Mouse (Mus musculus) lung, embryonic 15.5 days (tissue): ENCODE data around the gene Itfg1. TPM values are rescaled to one million over a fixed set of nuclear protein-coding genes. Genes with fewer than 3 reads are reported as not detected.
A peak's percentile ranks its signal among the peaks of the same experiment; 100 is the strongest.
"Not testable (repeated sequence)": the region's sequence is repeated elsewhere in the genome, so short reads cannot be mapped to it uniquely, and the experiment has no call there.

Experiments used
- ATAC-seq: fragments of 200-750 bp; cut with Nextera tagmentation; 2 replicates; pipeline ENCODE4 v1.8.0; 2017; ENCODE audit warnings: moderate number of reproducible peaks, borderline replicate concordance; ENCODE audit not compliant: low FRiP score, low TSS enrichment; ENCODE audit errors: extremely low read depth
- H3K27ac ChIP-seq: fragments of 300-500 bp; sonication (generic); 2 replicates; pipeline ENCODE4 v1.5.1; 2015; ENCODE audit warnings: moderate library complexity, mild to moderate bottlenecking, inconsistent platforms
- H3K27me3 ChIP-seq: fragments of 300-500 bp; sonication (generic); 2 replicates; pipeline ENCODE4 v1.6.1; 2015; ENCODE audit warnings: inconsistent platforms
- H3K36me3 ChIP-seq: fragments of 300-500 bp; sonication (generic); 2 replicates; pipeline ENCODE4 v1.6.1; 2015; ENCODE audit warnings: inconsistent platforms
- H3K4me1 ChIP-seq: fragments of 300-500 bp; sonication (generic); 2 replicates; pipeline ENCODE4 v1.6.1; 2015; ENCODE audit warnings: inconsistent platforms
- H3K4me2 ChIP-seq: fragments of 300-500 bp; sonication (generic); 2 replicates; pipeline ENCODE4 v1.6.1; 2015; ENCODE audit warnings: inconsistent platforms, mild to moderate bottlenecking, moderate library complexity
- H3K4me3 ChIP-seq: fragments of 300-500 bp; sonication (generic); 2 replicates; pipeline ENCODE4 v1.5.1; 2015; ENCODE audit warnings: mild to moderate bottlenecking, inconsistent platforms
- H3K9ac ChIP-seq: fragments of 300-500 bp; sonication (generic); 2 replicates; pipeline ENCODE4 v1.6.1; 2015; ENCODE audit warnings: inconsistent platforms
- H3K9me3 ChIP-seq: fragments of 300-500 bp; sonication (generic); 2 replicates; pipeline ENCODE4 v1.6.1; 2016; ENCODE audit warnings: inconsistent platforms
- WGBS: fragments of 180-500 bp; shearing (Covaris S2); methylation state at CpG from one replicate; pipeline ENCODE4 v1.1.7; 2015; 5-methylcytosine and 5-hydroxymethylcytosine counted together
- polyA plus RNA-seq: library from polyadenylated mRNA; unstranded; fragments of >200 nt; fragmentation: Nextera tagmentation; extraction: Ambion mirVana; gene quantifications from 2 replicates; pipeline ENCODE4 v1.2.1, GENCODE M21; 2015

The Itfg1 gene
- 74.0 and 77.4 TPM in 2 replicates for polyA plus RNA-seq

DNA sequence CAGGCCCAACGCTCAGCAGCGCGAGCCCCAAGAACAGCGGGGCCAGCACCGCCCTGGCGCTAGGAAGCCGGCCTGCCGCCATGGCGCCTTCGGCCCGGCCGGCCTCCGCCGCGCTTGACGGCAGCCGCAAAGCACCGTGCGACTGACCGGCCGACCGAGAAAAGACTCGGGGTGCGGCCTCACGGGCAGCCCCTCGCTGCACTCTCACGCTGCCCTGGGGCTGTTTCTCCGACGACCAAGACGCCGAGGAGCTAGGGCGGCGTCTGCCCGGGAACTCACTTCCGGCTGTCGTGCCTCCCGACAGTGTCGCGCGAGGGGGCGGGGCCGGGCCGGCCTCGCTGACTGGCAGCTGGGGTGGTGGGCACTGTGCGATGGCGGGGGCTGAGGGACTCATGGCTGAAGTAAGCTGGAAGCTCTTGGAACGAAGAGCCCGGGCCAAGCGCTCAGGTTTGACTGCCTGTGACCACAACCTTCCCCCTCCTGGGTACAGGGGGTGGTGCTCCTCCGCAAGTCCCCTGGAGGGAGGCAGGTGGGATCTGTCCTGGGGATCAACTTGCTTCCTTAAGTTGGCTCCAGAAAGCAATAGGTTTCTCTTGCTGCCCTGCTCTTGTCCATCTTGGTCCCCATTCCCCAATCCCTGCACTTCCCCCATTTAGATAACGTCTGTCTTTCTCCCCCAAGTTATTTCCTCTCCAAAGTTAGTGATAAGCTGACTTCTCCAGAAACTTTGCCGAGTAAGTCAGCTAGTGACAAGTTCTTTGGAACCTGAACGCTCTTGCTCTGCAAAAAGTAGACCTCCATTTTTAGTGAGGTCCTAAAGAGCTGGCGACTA is at the start of gene Itfg1, which contains the start of gene Phkb:
Itfg1 (minus strand) TSS at position 265 of the 832 bp plus-strand sequence.
Phkb (plus strand) TSS at position 303 of the 832 bp plus-strand sequence.
- WGBS: under 1% methylated on average over 54 of the region's 54 CpGs
- Histone ChIP-seq H3K9me3 (no peaks in the 10 kb centered on the region), H3K9ac (peak within 1 kb of the TSS; percentile 81), H3K36me3 (peaks cover 4% of the 10 kb centered on the region; the same call in 1 of the 2 replicates), H3K4me1 (peaks cover 13% of the 10 kb centered on the region), H3K4me3 (peak within 1 kb of the TSS; percentile 66), H3K27me3 (no peaks in the 10 kb centered on the region), H3K4me2 (peak within 1 kb of the TSS; percentile 73), H3K27ac (peak within 1 kb of the TSS; percentile 94)
- ATAC-seq: peak; percentile 97

- H3K27me3 ChIP-seq: no peaks in the 10 kb centered on the region
- no peak for ATAC-seq
- no peaks in the 10 kb centered on the region for H3K4me1 ChIP-seq
- H3K27ac ChIP-seq: no peak overlapping the region
- no peak overlapping the region for H3K9ac ChIP-seq
- no peaks in the 10 kb centered on the region for H3K9me3 ChIP-seq
- H3K36me3 ChIP-seq: peaks cover 8% of the 10 kb centered on the region; the same call in 1 of the 2 replicates
- 94% methylated on average over 3 of the region's 3 CpGs for WGBS
- no peak overlapping the region for H3K4me3 ChIP-seq
- H3K4me2 ChIP-seq: no peak overlapping the region
Observed at GRCm38 (mm10) chr8:85884811-85885210, 44.1 kb upstream of the Itfg1 start.

- Histone ChIP-seq H3K36me3 (peaks cover 8% of the 10 kb centered on the region; the same call in 1 of the 2 replicates), H3K27ac (no peak overlapping the region), H3K9ac (no peak overlapping the region), H3K4me2 (no peak overlapping the region), H3K4me1 (no peaks in the 10 kb centered on the region), H3K4me3 (no peak overlapping the region), H3K27me3 (no peaks in the 10 kb centered on the region), H3K9me3 (no peaks in the 10 kb centered on the region)
- no peak for ATAC-seq
- WGBS: 88% methylated on average over 7 of the region's 7 CpGs
Observed at GRCm38 (mm10) chr8:85879624-85880023, 38.9 kb upstream of the Itfg1 start.

DNA sequence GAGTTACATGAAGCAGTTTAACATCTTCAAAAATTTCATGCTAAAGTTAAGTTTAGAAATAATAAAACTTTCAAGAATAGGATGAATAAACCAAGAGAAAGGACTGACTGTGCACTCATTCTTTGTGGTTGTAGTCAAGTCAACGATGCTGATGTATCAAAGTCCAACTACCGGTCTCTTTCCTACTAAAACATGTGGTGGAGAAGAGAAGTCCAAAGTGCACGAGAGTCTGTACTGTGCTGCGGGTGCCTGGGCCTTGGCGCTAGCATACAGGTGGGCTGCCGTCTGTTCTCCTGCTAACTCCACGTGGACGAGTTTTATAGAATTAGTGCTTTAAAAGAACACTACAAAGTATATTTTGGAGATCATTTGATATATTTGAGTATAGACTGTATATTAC is 37.3 kb upstream of the Itfg1 start:
- H3K9me3 ChIP-seq: no peaks in the 10 kb centered on the region
- H3K4me3 ChIP-seq: no peak overlapping the region
- H3K36me3 ChIP-seq: peaks cover 8% of the 10 kb centered on the region; the same call in 1 of the 2 replicates
- no peak overlapping the region for H3K27ac ChIP-seq
- no peaks in the 10 kb centered on the region for H3K4me1 ChIP-seq
- H3K9ac ChIP-seq: no peak overlapping the region
- ATAC-seq: no peak
- no peak overlapping the region for H3K4me2 ChIP-seq
- WGBS: 94% methylated on average over 8 of the region's 8 CpGs
- H3K27me3 ChIP-seq: no peaks in the 10 kb centered on the region

GRCm38 (mm10) chr8:85871660-85872059 is 30.9 kb upstream of the Itfg1 start:
- H3K36me3 ChIP-seq: no peaks in the 10 kb centered on the region
- H3K4me1 ChIP-seq: peaks cover 10% of the 10 kb centered on the region
- no peak overlapping the region for H3K27ac ChIP-seq
- peak; percentile 78; the same call in 1 of the 2 replicates for ATAC-seq
- H3K9ac ChIP-seq: no peak overlapping the region
- no peaks in the 10 kb centered on the region for H3K9me3 ChIP-seq
- no peaks in the 10 kb centered on the region for H3K27me3 ChIP-seq
- H3K4me2 ChIP-seq: no peak overlapping the region
- 52% methylated on average over 2 of the region's 2 CpGs for WGBS
- no peak overlapping the region for H3K4me3 ChIP-seq

DNA sequence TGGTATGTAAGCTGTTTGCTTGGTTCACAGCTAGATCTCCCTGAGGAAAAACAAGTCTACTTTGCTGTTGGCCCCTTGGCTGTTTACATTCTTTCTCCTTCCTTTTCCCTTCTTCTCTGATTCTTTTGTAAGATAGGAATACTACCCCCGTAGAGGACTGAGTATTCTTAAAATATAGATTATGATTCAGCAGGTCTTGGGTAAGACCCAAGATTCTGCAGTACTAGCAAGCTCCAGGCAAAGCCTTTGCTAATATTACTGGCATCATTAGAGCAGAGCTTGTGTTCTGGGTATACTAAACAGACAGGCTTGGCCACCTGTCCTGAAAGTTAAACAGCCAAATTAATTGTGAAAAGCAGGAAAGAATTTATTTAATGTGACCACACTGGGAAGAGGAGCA is 21.7 kb upstream of the Itfg1 start:
- Histone ChIP-seq H3K36me3 (no peaks in the 10 kb centered on the region), H3K27me3 (no peaks in the 10 kb centered on the region), H3K9me3 (no peaks in the 10 kb centered on the region), H3K4me1 (no peaks in the 10 kb centered on the region), H3K27ac (no peak overlapping the region), H3K9ac (no peak overlapping the region), H3K4me2 (no peak overlapping the region), H3K4me3 (no peak overlapping the region)
- ATAC-seq: no peak
- WGBS: 56% methylated on average over 1 of the region's 1 CpGs

DNA sequence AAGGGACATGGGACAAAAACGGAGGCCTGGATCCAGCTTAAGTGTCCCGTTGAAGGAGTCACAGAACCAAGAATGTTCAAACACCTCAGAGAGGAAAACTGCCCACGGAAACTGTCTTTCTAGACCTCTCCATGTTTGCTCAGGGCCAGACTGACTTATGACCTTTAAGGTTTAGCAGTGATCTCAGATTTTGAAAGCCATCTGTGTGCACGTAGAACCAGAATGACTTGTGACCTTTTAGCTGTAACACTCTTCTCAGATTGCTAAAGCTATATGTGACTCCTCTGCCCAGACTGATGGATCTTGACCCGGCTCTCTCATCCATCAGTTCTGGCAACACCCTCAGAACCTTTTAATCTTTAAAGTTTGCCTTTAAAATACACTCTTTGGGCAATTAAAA is 19.9 kb upstream of the Itfg1 start:
- Histone ChIP-seq H3K27me3 (no peaks in the 10 kb centered on the region), H3K27ac (no peak overlapping the region), H3K4me2 (no peak overlapping the region), H3K9me3 (no peaks in the 10 kb centered on the region), H3K36me3 (no peaks in the 10 kb centered on the region), H3K9ac (no peak overlapping the region), H3K4me1 (no peaks in the 10 kb centered on the region), H3K4me3 (no peak overlapping the region)
- no peak for ATAC-seq
- whole genome bisulfite sequencing: 37% methylated on average over 5 of the region's 5 CpGs

DNA sequence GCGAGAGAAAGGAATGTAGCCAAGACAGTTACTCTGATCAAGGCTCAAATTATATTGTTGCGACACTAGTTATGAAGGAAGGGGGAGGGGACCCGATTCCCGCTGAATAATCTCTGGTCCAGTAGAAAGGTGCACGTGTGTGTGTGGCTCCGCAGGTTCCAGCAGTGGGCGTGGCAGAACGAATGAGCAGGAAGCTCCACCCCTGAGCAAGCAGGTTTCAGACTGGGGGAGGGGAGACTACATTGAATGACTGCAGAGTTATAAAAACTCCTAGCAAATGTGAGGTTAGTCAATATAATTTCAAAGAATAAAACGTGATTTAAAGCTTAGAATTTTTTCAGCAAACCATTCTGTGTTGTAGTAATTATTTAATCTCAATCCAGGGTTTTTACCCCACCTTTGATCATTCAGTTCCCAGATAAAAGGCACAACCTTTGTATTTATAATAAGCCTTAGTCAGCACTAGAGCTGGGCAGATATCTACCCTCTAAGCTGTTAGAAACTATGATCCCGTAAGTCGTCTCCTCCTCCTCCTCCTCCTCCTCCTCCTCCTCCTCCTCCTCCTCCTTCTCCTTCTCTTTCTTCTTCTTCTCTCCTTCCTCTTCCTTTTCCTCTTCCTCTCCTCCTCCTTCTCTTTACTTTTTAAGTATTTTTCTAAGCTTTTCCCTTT is 16.6 kb upstream of the Itfg1 start:
- H3K36me3 ChIP-seq, H3K9me3 ChIP-seq, H3K9ac ChIP-seq, H3K4me1 ChIP-seq, H3K4me2 ChIP-seq, H3K4me3 ChIP-seq, H3K27me3 ChIP-seq, ATAC-seq, H3K27ac ChIP-seq: not testable (repeated sequence)
- 39% methylated on average over 11 of the region's 11 CpGs for WGBS

- 83% methylated on average over 19 of the region's 19 CpGs for WGBS
- Histone ChIP-seq H3K9ac (no peak overlapping the region), H3K27me3 (no peaks in the 10 kb centered on the region), H3K36me3 (no peaks in the 10 kb centered on the region), H3K4me1 (no peaks in the 10 kb centered on the region), H3K9me3 (no peaks in the 10 kb centered on the region), H3K4me3 (no peak overlapping the region), H3K4me2 (no peak overlapping the region), H3K27ac (no peak overlapping the region)
- no peak for ATAC-seq
Observed at GRCm38 (mm10) chr8:85854220-85855123, 13.8 kb upstream of the Itfg1 start.

- H3K27ac ChIP-seq: no peak overlapping the region
- H3K4me1 ChIP-seq: peaks cover 6% of the 10 kb centered on the region
- no peak overlapping the region for H3K4me3 ChIP-seq
- H3K9ac ChIP-seq: no peak overlapping the region
- no peak overlapping the region for H3K4me2 ChIP-seq
- no peaks in the 10 kb centered on the region for H3K27me3 ChIP-seq
- H3K36me3 ChIP-seq: no peaks in the 10 kb centered on the region
- ATAC-seq: no peak
- H3K9me3 ChIP-seq: no peaks in the 10 kb centered on the region
Observed at GRCm38 (mm10) chr8:85845887-85846286, 5.2 kb upstream of the Itfg1 start.

- 4% methylated on average over 4 of the region's 4 CpGs for WGBS
- Histone ChIP-seq H3K4me2 (peak overlapping the region; percentile 73), H3K27me3 (no peaks in the 10 kb centered on the region), H3K4me3 (peak overlapping the region; percentile 66), H3K9me3 (no peaks in the 10 kb centered on the region), H3K36me3 (0 out of 2 replicates have a peak, but pooled peaks cover 3% of the 10 kb centered on the region), H3K9ac (peak overlapping the region; percentile 81), H3K4me1 (peaks cover 13% of the 10 kb centered on the region), H3K27ac (peak overlapping the region; percentile 94)
- ATAC-seq: no peak
Observed at GRCm38 (mm10) chr8:85841489-85841795, 721 bp upstream of the Itfg1 start.
